Mouse (Mus musculus) NIH3T3 (cell line): ENCODE measurements around the gene Gjd3.
A peak's percentile ranks its signal among the peaks of the same experiment; 100 is the strongest.
"Not testable (repeated sequence)": the region's sequence is repeated elsewhere in the genome, so short reads cannot be mapped to it uniquely, and the experiment has no call there.

Experiments
- DNase-seq: peaks from one replicate; pipeline ENCODE4 v3.0.0-alpha.2; 2012; ENCODE audit warnings: low read depth

The Gjd3 gene

DNA sequence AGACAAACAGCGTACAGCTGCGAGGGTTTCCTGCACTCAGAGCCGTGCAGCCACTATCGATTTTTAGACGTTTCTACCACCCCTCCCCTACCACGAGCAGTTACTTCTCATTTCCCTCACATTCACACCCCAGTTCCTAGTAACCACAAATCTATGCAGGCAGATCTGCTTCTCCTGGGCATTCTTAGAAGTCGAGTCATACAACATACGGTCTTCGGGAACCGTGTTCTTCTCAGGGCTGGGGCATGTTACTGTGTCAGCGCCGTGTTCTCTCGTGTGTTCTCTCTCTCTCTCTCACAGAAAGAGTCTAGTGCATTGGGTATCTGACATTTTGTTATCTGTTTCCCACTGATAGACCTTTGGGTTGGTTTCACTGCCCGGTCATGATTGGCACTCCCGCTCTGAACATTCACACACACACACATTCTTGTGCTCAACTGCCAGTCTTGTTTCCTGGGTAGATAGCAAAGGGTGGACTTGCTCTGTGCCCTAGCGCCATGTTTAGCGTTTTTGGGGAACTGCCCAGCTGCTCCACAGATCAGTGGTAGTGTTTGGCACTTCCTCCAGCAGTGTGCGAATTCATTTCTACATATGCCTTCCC is 34.7 kb downstream of the Gjd3 start:
- DNase-seq = peak; percentile 66

DNA sequence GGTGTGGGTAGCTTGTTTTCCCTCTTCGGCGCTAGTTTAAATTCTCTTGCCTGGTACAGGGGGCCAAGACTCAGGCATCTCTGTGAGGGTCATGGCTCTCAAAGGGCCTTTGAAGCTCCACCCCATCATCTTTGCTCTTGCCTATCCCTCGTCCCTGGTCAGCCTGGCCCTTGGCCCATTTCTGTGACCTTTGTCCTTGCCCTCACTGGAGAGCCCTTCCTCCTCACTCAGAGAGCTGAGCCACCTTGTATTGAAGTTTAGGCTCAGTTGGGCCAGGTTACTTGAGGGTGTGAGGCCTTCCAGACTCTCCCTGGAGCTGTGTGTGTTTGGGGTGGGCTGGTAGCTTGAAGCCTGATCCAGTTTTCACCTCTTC is 37.2 kb downstream of the Gjd3 start:
- DNase-seq = no peak

DNA sequence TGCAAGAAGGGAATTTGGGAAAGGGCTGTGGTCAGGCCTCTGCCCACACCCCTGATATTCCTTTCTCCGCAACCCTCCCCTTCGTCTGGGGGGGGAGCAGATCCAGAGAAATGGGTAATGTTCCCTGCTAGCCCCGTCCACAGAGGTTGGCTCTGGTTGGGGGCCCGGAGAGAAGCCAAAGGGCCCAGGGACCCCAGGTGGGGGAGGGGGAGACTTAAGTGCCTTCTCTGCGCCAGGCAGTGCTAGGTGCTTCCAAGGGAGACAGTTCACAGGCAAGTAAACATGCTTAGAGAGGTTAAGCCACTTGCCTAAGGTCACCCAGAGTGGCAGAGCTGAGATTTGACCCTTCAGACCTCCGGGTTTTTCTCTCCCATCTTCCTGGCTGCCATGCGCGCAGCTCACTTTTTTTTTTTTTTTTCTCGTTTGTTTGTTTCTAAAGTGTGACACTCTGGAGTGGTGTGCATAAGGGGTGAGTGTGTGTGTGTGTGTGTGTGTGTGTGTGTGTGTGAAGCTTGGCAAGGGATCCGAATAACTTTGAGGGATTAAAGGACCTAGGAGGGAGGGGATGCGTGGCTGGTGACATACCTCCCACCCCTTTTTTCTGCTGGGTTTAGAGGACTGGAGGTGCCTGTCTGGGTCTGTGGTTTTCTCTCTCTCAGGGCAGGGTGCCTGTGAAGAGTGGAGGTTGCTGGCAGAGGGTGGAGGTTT is 37.8 kb downstream of the Gjd3 start:
- DNase-seq = no peak

DNA sequence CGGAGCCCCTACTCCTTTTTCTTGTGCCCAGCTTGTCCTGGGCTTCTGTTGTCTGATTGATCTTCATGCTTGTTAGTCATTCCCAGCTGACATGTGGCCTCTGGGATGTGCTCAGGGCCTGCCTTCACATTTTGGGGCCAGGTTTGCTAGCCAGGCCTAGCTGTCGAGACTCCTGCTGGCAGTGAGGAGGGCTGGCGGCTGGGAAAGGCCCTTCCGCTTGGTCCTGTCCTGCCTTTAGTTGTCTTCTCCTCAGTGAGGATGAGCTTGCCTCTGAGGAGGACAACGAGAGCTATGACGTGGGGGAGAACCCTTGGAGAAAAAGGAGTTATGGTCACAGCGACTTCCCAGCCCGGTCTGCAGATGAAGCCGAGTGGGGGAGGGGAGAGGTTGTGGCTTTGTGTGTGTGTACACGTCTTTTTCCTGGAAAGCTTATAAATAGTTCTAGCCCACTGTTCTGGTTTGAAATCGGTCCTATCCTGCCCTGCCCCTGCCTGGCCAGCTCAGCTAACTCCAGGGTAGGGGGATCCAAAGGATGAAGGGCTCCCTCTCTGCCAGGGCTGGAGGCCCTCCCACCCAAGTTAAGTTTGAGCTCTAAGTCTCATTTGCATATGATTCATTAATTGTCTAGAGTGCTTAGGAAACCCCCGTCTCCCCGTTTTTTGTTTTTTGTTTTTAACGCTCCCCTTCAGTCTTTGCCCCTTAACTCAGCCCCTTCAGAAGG is 38.9 kb downstream of the Gjd3 start:
- DNase-seq = peak; percentile 73

DNA sequence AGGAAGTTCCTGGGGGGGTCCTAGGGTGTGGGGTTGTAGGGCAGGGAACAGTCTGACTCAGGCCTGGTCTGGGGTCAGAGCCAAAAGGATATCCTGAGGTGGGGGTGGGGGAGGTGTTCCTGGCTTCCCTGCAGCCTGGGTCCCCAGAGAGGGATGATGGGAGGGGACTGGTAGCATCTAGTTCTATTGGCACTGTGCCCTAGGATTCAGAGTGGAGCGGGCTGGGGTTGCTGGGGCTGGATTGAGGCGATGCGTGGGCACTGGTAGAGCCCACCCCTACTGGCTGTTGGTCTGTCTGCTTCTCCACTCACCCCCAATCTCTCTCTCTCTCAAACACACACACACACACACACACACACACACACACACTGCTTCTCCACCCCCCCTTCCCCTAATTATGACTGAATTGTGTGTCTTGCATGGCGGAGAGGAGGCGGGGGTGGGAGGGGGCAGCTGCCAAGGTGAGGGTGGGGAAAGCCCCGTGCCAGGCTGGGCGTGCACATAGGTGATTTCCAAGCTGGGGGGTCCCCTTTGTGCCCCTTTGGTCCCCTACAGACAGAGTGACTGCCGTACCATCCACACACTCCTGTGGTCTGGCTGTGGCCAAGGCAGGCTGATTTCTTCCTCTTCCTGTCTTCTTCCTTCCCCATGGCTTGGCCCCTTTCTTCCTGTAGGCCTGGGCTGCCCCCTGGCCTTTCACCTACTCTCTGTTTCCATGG is 39.7 kb downstream of the Gjd3 start:
- DNase-seq = peak; percentile 91

DNA sequence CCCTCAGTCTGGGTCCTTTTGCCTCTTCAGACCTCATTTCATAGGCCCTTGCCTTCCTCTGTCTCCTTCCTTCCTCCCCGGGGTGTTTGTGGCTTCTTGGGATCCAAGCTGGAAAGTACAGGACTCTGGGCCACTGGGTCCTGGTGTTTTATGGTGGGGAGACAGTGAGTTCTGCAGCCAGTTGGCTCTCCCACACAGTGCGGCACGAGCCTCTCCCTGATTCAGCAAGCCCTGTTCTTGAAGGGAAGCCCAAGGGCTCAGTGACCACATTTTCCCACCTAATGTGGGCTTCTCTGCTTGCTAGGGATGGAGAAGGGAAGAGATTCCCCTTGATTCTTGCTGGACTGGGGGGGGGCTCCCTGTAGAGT is 40.3 kb downstream of the Gjd3 start:
- DNase-seq = no peak

DNA sequence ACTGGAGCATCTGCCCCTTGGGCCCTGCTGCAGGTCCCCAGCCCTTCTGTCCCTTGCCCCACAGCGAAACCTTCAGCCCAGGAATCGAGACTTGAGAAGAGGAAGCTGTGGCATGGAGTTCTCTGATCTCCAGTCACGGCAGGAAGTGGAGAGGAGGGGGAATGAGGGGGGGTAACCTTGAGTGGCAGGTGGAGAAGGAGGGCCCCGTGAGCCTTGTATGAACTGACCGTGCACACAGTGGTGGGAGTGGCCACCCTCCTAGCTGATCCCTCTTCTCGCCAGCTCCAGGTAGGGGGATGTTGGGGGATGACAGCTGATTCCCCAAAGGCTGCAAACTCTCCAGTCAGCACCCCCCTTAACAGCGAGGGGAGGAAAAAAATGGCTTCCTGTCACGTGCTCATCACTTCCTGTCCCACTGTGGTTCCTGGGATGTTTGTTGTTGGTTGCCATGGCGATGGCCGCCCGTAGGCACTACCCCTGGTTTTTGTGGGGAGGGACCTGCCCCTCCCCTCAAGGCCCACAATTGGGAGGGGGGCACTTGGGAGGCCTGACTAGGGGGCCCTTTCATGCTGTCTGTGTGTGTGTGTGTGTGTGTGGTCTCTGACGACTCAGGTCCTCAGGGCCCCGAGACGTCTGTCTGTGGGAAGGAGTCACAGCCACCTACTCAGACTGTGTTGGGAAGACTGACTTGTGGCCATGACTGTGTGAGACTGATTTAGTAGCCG is 40.8 kb downstream of the Gjd3 start:
- peak; percentile 92 for DNase-seq

DNA sequence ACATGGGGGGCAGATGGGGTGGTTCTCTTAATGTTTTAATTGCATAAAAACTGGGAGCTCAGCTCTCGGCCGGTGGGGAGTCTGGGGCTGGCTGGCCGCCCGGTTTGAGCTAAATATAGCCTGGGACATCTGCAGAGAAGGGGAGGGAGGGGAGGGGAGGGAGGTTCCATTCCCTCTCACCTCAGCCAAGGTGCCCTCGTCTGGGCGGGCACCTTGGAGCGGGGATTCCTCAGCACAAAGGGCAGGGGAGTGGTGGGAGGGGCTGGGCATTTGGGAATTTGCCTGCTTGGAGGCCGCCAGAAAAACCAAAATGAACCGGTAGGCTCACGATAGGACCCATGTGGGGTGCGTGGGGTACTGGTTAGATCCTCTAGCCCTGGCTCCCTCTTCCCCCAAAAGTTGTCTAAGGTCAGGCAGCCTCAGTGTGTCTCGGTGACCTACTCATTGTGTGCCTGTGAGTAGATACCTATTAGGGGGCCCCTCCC is 41.4 kb downstream of the Gjd3 start:
- DNase-seq = peak; percentile 83

DNA sequence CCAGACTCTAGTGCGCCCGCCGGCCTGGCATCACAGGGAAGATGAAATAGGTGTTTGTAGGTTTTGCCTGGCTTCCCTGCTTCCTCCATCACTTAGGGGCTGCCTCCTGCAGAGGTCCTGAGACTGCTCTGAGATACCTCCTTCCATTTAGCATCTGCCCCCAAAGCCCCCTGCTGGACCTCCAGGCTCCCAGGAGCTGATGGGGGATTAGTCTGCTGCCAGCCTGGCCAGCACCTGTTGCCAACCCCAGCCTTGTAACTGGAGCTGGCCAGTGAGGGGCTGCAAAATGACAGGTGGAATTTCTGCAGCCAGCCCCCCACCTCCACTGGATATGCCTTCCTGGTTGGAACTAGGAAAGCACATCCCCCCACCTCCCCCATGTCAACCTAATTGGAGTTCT is 42.0 kb downstream of the Gjd3 start:
- DNase-seq = no peak

DNA sequence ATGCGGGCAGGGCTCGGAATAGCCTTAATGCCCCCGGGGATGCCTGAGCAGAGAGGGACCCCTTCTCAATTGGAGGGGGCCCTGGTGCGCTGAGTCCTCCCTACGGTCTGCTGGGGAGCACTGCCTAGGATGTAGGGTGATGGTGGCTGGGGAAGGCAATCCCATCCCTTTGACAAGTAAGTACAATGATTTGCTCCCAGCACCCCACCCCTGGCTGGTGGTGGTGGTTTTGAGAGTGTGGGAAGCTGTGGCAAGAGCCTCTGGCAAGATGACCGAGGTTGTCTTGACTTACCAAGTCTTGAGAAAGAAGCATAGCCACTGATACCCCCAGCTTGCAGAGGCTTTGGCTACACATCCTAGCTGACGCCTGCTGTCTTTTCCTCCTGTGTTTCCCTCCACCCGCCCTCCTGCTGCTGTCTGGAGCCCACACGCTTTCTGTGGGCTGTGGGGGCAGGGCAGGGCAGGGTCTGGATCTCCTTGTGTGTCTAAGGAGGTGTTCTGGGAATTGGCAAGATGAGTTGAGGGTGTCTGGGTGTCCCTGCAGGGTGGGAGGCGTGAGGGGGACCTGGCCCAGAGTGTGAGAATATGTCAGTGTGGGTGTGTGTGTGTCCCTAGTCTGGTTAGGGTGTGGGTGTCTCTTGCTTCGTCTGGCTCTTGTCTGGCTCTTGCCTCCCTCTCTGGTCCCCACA is 42.7 kb downstream of the Gjd3 start:
- peak; percentile 69 for DNase-seq

DNA sequence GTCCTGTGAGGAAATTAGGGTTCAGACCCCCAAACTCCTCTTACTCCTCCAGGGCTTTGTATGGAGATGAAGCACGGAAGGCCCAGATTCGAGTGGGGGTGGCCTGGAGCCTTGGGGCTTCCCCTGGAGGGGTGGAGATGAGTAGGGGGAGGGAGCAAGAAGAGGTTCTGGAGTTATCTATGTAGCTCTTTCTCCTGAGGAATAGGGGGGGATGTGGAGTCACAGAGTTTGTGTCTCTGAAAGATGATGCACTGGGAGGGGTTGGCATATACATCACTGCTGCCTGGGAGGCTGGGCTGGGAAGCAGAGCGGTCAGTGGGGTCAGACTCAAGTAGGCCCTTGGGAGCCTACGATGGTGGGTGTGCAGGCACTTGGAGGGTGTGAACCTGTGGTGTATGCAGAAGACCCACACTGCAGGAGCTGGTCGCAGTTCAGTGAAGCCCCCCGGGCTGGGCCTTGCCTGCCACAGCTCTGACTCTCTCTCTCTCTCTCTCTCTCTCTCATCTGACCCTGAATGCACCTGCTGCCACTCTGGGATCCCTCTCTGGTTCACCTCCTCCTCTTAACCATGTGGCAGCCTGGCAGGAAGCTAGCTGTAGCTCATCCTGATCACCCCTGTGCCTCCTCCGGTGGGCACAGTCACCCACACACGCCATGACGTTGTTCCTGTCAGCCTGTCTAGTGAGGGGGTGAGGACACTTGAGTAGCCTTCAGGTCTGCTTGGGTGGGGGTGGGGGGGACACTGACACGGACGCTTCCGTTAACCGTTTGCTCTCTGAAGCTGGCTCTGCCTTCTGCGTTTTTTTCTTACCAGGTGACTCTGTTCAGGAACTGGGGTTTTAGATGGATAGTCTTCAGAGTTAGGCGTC is 43.5 kb downstream of the Gjd3 start:
- DNase-seq = peak; percentile 60

DNA sequence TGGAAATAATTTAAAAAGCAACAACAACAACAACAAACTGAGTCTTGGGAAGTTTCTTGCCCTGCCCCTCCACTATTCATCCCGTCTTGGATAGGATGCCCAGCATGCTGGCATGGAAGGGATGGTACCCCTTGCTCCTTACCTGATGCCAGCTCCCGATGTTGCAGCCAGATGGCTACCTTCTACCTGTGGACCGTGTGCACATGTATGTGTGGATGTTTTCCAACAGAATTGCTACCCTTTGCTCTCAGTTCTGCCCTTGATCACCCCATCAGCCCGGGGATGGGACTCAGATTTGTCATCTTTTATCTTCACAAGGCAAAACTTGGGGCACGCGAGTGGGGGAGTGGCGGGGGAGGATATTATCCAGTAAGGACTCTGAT is 44.1 kb downstream of the Gjd3 start:
- no peak for DNase-seq

DNA sequence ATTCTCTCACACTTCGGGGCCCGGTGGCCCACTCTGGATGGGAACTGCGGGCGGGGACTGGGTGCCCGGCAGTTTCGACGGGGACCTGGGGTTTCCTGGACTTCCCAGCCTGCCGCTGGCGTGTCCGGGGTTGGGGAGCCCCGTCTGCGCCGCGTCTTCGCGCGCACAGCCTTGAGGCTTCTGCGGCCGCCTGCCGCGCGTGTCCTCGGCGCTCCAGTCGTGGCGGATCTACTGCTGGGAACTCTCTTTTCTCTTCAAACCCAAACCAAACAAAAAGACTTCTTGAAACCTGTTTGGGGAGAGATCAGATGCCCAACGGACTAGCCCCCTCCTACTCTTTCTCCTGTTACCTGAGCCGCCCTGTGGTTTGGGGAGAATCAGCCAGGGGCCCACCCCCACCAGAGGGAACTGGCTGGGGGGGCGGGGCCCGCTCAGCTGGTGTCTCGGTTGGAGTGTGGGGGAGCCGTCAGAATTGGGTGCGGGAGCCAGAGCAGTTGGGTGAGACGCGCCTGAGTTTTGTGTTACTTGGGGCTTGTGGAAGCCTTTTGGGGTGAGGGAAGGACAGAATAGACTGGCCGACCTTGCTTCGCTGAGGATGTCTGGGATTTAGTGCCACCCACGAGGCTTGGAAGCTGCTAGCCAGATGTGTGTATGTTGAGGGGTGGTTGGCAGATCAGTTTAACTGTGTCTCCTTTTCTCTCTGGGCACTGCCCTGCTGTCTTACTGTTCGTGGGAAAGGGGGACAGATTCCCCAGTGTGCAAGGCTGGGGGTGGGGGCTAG is 44.7 kb downstream of the Gjd3 start:
- DNase-seq = peak; percentile 84

DNA sequence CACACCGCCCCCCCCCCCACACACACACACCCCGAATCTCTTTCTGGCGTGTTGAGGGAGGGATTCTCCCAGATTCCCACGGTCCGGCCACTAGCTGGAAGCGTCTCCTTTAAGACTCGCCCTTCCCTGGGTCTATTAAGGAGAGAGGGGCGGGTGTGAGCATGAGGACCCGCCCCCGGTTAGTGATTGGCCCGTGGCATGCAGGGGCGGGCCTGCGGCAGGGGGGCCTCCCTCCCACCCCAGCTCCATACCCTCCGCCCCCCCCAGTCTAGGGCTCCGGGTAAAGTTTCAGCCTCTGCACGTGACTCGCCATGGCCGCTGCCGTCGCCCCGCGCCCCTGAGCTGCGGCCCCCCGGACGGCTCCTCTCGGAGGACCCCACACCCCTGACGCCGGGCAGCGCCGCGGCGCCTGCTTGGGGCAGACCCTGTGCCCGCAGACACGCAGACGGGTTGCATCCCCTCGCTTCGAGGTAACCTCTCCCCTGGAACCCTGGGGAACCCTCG is 45.4 kb downstream of the Gjd3 start:
- DNase-seq = peak; percentile 97

DNA sequence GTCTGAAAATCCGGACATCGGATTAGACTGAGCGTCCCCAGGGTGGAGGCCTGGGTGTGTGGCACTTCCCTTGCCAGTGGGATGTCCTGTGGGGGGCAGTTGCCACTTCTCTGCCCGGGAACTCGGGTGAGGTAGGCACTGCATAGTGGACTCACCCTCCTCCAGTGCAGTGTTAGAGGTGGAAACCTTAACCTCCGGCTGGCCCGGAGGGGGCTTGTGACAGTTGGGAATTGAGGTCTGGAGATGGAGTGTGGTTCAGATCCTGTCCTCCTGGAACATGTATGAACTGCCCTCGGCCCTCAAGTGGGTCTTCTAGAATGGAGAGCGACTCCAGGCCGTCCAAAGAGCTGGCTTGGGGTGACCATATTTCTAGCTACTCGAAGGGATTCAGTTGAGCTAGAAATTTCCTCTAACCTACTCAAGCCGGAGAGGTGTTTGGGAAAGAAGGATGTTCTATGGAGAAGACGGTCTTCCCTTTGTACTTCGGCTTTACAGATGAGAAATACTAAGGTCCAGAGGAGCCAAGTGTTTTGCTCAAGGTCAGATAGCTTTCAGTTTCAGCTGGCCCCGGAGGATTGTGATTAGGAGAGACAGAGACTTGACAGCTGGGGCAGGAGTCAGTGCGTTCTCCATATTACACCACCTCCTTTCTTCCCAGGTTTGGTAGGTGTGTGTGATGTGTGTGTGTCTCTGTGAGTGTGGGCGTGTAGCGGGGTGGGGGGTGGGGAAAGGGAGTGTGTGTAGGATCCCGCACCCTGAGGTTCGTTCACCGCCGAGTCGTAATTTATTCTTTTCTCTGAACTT is 46.0 kb downstream of the Gjd3 start:
- no peak for DNase-seq

DNA sequence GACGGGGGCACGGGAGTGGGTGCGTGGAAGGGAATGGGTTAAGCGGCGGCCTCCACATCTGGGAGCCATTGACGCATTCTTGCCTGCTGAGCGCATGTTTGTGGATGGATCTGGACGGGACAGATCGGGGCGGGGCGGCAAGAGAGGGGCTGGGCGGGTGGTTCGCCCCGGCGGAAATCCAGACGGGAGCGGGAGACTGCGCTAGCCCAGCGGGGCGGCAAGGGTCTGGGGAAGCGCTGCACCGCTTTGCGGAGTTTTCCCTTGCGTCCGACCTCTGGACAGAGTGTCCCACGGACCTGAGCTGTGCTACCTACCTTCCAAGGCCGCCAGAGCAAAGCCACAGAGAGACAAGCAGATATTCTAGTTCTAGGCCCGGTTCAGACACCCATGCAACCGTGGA is 46.6 kb downstream of the Gjd3 start:
- peak; percentile 93 for DNase-seq

DNA sequence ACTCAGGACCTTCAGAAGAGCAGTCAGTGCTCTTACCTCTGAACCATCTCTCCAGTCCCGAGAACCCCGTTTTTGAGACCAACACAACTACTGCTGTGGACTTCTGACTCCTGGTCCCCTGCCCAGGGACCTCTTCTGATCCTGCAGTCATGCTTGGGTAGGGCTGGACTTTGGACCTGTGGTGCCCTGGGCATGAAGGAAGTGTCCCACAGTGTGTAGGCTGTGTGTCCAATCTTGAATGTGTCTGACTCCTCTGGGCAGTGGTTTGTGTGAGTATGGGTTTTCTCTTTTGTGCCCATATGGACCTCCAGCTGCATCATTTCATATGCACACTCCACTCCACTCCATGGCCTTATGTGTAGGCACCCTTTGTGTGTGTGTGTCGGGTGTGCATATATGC is 47.7 kb downstream of the Gjd3 start:
- DNase-seq = no peak

DNA sequence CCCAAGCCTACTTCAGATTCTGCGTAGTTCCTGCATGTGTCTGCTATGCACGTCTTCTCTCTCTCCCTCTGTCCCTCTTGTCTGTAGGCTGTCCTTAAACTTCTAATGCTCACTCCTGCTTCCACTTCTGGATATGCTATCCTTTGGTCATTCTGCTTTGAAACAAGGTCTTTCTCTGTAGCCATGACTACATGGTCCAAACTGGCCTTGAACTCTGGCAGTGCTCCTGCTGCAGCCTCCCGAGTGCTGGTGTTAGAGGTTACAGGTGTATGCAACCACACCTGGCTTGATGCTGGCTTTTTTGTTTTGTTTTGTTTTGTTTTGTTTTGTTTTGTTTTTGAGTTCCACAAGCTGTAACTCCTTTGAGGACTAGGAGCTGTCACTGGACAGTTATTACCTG is 48.4 kb downstream of the Gjd3 start:
- no peak for DNase-seq

DNA sequence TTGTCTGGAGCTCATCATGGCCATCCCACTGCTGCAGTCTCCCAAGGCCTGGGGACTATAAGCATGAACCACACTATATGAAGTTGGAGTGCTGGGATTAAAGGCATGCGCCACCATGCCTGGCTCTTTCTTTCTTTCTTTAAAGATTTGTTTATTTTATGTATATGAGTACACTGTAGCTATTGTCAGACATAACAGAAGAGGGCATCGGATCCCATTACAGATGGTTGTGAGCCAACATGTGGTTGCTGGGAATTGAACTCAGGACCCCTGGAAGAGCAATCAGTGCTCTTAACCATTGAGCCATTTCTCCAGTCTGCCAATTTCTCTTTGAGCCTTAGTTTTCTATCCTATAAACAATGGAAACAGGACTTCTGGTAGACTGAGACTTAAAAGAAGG is 49.0 kb downstream of the Gjd3 start:
- DNase-seq = not testable (repeated sequence)
